1 mouse cellular context compared by ENCODE assay signal in the genomic region with DNA sequence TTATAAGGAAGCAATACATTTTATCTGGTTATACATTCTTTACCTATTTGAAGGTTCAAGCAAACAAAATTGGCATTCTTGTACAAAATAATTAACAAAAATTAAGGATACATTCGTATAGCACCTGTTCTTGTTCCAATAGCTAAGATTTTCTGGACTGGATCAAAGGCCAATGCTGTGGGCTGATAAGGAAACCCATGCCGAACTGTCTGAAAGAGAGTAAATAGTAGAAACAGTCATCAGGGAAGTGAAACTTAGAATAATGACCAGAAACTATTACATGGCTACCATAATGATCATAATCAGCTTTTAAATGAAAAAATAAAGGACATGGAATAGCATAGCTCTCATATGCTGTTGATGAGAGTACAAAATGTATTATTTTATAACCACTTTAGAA.
TF ChIP-seq lines count a peak whose summit lies in the region.

No protein-coding gene starts in this region.

TF ChIP-seq in CH12.LX, 34 proteins besides CTCF, POLR2A, EP300 and RAD21 (continued from another document):
- TF ChIP-seq ETS1 (conservative IDR thresholded peaks at IDR 0.05; ENCODE audit: low read depth, low read length): no peak
- no peak for TF ChIP-seq TCF12 (IDR thresholded peaks at IDR 0.05; ENCODE audit: low read depth, low read length)
- no peak for TF ChIP-seq TBP (conservative IDR thresholded peaks at IDR 0.05; ENCODE audit: low read depth, low read length)
